Mouse (Mus musculus): Measurements from ENCODE around the gene Pde6g.
"Not testable (repeated sequence)": the region's sequence is repeated elsewhere in the genome, so short reads cannot be mapped to it uniquely, and the experiment has no call there.

Pde6g gene

GRCm38 (mm10) chr11:120423569-120424295, 29.6 kb downstream of the Pde6g start:
- peak; percentile 14 to 40 for DNase-seq (ENCODE audit: low read depth in 2 of 2, low spot score in 2 of 2)

GRCm38 (mm10) chr11:120422651-120423568, 30.4 kb downstream of the Pde6g start:
- DNase-seq (ENCODE audit: low read depth in 2 of 2, low spot score in 2 of 2), result no peak

- DNase-seq (ENCODE audit: low read depth in 2 of 2, low spot score in 2 of 2), result no peak
Observed at GRCm38 (mm10) chr11:120418592-120418991, 34.7 kb downstream of the Pde6g start.

GRCm38 (mm10) chr11:120417852-120418251, 35.4 kb downstream of the Pde6g start:
- DNase-seq (ENCODE audit: low read depth in 2 of 2, low spot score in 2 of 2), result no peak

- DNase-seq (ENCODE audit: low read depth in 2 of 2, low spot score in 2 of 2), result not testable (repeated sequence)
Observed at GRCm38 (mm10) chr11:120413621-120414020, 39.7 kb downstream of the Pde6g start.

- no peak for DNase-seq (ENCODE audit: low read depth in 2 of 2, low spot score in 2 of 2)
Observed at GRCm38 (mm10) chr11:120406445-120406844, 46.9 kb downstream of the Pde6g start.

GRCm38 (mm10) chr11:120405867-120406266, 47.4 kb downstream of the Pde6g start:
- no peak for DNase-seq (ENCODE audit: low read depth in 2 of 2, low spot score in 2 of 2)

GRCm38 (mm10) chr11:120404814-120405213, 48.5 kb downstream of the Pde6g start:
- no peak for DNase-seq (ENCODE audit: low read depth in 2 of 2, low spot score in 2 of 2)

GRCm38 (mm10) chr11:120399319-120399718, 54.0 kb downstream of the Pde6g start:
- DNase-seq (ENCODE audit: low read depth in 2 of 2, low spot score in 2 of 2), result no peak
